Mouse (Mus musculus): ENCODE results near the gene Faim2.

The Faim2 gene

DNA sequence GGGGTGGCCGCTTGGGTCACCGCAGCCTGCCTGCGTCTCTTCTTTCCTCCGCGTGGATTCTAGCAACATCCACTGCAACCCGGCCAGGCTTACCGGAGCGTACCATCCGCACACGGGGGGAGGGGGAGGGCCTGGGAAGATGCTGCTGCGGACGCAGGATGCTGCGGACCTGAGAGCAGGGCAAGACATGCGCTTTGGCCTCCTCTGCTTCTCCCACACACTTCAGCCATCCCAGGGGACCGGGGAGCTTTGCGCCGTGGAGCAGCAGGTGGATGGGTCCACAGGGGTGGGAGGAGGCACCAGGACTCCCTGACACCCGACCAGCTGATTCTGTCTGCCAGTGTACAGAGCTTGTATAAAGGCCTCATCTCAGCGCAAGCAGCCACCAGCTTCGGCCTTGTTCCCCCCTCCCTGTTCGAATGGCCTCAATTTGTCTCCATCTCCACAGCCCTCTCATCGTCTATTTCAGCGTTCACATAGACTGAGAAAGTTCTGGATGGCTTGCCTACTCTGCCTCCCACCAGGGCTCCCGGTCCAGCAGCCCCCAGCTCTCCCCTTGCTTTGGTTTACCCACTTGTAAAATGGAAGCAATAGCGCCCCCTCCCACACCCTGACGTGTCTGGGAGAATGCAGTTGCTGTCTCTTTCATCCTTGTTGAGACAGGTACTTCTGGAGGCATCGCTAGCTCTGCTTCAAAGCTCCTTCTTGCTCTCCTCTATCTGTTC, at the start of gene Faim2:
Faim2 (minus strand) TSS at position 537 of the 725 bp plus-strand sequence.
- DNase-seq (ENCODE audit: low spot score in 2 of 2), result no peak

DNA sequence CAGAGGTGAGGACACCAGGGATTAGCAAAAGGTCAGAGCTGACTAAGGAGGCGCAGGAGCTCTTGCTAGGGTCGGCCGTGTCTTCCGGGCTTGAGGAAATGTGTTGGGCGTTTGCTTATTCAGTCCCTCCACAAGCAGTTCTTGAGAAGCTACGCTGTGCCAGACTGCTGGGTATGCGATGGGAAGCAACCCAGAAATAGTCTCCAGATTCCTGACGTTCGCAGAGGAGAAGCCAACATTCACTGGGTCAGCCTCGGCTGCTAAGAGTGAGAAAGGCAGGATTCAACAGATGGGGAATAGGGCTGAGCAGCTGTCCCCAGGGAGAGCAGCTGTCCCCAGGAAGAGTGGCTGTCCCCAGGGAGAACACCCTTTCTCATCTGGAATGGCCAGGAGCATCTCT, 41.2 kb upstream of the Faim2 start:
- no peak for DNase-seq (ENCODE audit: low spot score in 2 of 2)

DNA sequence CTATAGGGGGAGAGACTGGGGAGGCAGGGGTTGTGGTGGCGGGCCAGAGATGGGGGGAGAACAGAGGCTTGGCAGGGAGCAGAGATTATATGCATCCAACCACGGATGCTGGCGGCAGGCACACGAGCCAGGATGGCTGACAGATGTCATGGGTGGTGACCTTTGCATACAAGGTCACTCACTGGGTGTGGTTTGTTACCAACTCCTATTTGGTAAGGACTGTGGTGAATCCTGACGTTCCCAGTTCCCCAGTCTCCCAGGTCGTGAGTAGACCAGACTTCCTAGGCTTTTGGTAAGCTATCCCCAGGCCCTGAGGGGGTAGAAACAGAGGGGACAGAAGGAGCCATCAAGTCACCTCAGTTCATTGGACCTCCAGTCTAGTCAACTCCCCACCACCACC, 40.7 kb upstream of the Faim2 start:
- DNase-seq (ENCODE audit: low spot score in 2 of 2), result no peak

DNA sequence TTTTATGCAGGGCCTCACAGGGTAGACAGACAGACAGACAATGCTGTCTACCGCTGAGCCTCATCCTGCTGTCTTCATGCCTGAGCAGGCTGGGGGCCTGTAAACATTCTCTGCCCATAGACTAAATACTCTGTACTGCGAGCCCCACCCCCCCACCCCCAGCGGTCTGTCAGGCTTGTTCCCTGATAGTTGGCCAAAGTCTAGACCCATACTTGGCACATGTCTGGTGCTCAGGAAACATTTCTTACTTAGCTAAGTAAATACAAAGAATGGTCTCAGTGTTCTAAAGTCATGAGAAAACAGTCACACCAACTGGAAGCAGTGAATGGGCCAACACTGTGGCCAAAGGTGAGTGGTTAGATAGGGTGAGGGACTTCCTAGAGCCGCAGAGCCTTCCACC, 39.4 kb upstream of the Faim2 start:
- DNase-seq (ENCODE audit: low spot score in 2 of 2), result no peak

DNA sequence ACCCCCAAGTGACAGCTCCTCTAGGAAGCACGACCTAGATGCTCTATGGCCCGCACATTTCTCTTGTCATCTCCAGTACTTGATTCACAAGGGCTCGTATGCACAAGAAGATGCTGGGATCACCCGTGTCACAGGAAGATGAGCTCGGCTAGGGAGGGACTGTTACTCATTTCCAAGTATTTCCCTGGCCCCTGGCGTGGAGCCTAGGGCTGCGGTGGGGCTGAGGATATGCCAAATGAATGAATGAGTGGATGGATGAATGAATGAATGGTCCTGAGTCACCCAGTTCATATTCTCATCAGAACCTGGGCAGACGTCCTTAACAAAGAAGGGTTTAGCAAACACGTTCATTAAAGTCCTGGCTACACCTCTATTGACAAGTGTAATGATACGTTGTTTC, 32.3 kb upstream of the Faim2 start:
- DNase-seq (ENCODE audit: low spot score in 2 of 2), result no peak

DNA sequence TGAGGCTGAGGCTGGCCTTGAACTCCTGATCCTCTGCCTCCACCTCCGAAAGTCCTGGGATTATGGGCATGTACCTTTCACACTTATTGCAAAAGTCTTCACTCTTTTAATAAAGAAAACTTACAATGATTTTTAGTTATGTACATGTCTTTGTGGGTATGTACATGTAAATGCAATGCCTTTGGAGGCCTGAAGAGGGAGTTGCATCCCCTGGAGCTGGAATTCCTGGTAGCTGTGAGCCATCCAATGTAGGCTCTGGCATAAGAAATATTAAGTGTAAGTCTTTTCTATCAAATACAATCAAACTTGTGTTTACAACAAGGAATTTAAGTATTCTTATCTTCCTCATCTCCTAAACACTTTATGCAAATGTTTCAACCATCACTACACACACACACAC, 31.0 kb upstream of the Faim2 start:
- no peak for DNase-seq (ENCODE audit: low spot score in 2 of 2)

DNA sequence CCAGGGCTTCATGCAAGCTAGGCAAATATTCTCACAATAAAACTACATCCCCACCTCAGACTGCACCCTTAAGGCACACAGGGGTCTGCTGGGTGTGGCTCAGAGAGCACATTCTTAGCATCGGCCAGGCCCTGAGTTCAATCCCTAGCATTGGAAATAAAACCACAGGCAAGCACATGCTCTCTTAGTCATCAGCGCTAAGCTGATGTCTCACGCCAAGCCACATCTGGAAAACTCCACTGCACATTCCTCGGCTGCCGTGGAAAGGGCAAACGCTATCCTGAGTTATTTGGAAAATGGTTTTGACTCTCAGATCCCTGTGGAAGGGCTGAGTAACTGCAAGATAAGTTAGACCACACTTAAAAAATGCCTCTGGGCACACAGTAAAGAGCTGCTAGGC, 25.8 kb upstream of the Faim2 start:
- no peak for DNase-seq (ENCODE audit: low spot score in 2 of 2)

DNA sequence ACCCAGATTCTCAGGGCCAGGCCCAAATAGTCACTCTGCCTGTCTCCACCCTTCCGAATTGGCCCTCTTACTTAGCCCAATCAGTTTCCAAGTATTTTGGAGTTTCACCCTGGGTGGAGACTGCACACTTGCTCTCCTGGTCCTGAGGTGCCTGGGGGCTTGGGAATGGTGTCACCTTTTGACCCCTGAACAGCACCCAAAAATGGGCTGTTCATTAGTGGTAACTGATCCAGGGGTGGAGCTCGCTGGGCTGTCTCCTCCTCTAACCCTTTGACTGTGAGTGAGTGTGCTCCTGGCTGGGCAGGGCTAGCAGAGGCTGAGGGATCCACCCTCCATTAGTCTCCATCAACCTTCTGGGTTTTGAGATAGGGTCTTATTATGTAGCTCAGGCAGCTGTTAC, 21.9 kb upstream of the Faim2 start:
- DNase-seq (ENCODE audit: low spot score in 2 of 2), result no peak

DNA sequence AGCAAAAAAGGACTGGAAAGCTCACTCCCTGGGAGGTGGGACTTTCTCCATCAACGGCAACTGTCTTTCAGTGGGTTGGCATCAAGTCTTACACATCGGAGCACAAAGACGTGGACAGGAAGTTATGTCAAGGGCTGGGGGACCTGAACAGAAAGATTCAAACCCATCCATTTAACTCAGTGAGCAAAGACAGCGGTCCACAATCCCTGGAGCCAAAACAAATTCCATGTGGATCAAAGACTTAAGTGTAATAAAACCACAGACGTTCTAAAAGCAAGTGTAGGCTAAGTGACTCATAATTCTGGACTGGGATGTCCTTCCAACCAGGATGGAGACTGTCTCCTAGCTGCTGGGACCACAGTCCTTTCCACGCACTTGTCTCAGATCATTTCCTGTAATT, 19.8 kb upstream of the Faim2 start:
- DNase-seq (ENCODE audit: low spot score in 2 of 2), result no peak

DNA sequence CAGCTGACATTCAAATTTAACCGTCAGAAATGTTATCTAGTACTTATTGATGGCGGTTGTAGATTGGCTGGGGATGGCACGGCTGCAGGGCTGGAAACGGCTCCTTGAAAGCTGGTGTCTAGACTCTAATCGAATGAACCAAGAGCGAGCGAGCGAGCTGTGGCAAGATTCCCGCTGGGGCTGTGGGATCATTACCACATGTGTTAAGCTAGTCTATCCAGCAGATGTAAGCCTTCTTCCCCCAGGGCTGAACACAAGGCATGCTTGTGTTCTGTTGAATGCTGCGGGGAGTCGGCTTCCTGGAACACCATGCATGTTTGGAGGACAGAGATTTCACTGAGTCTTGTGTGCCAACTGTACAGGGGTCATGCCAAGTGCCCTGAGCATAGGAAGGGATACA, 18.6 kb upstream of the Faim2 start:
- DNase-seq (ENCODE audit: low spot score in 2 of 2), result no peak

DNA sequence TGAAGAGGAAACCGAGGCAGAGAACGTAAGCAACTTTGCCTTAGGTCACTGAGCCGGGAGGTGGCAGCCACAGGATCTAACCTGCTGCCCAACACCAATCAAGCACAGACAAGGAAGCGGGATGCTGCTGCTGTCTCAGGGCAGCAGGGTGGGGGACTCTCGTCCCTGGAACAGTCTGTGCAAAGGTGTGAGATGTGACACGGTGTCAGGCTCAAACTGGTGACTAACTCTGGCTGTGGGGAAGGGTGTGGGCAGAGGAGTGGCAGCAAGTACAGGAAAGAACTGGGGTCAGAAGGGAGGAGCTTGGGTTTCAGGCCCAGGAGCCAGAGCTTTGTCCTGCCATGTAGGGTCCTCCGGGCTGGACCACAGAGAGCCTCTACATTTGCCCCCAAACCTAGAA, 16.1 kb upstream of the Faim2 start:
- no peak for DNase-seq (ENCODE audit: low spot score in 2 of 2)

DNA sequence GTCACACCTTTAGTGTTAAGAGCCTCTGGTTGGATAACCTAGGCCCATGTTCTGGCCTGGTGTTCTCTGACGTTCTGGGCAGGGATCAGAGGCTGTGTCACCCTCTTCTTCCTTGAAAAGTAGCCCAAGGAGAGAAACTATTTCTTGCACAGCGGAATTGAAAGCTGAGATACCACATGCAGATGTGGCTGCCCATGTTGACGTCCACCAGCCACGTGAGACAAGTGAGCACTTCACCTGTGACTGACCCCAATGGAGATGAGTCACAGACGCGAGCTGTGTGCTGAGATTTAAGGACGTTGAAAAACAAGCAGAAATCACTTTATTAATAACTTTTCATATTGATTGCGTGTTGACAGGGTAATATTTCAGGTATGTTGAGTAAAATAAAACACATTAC, 11.9 kb upstream of the Faim2 start:
- DNase-seq (ENCODE audit: low spot score in 2 of 2), result no peak

DNA sequence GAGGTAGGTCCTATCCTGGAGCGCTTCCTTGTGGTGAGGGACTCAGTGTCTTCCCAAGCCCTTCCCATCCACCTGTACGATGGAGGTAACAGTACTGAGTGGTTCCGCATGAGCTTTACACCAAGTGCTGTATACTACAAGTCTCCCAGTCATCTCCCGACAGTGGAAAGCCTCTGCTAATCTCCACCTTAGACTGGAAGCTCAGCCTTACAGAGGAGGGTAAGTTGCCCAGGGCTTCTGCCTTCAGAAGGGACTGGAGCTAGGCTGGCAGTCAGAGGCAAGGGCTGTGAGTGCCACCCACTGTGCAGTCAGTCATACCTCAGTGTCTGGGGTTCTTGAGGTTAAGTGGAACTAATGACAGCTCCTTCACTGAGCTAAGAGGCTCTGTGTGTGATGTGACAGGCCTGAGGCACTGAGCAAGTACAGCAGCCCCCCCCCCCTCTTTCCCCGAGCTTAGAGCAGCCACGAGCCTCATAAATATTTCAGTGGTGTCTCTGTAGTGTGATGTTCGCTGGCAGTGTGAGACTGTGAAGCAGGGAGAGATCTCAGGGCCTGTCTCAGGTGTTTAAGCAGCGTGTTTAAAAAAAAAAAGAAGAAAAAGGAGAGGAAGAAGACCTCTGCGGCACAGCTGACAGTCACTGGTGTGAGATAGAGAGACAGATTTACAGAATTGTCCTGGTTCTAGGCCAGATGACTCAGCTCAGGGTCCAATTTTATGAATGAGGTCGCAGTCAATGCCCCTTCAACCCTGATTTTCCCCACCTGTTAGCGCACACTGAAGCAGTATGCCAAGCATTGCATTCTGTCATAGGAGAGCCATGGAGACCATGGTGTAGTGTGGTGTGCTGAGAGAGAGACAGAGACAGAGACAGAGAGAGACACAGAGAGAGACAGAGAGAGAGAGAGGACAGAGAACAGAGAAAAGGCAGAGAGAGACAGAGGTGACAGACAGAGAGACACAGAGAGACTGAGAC, 9.2 kb upstream of the Faim2 start:
- DNase-seq (ENCODE audit: low spot score in 2 of 2), result no peak

DNA sequence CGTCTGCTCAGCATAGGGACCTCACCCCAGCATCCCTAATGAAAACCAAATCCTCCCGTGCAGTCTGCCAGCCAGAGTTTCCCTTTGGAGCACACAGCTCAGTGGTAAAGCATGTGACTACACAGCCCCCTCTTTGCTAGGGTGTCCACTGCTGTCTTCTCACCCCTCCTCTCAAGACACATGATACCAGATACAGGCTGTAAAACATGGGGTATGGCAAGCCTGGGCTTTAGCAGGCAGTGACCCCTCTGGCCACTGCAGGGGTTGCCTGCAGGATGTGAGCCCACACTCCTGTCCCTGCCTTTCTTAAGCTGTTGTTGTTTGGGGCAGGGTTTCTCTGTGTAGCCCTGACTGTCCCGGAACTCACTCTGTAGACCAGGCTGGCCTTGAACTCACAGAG, 4.1 kb upstream of the Faim2 start:
- DNase-seq (ENCODE audit: low spot score in 2 of 2), result no peak

DNA sequence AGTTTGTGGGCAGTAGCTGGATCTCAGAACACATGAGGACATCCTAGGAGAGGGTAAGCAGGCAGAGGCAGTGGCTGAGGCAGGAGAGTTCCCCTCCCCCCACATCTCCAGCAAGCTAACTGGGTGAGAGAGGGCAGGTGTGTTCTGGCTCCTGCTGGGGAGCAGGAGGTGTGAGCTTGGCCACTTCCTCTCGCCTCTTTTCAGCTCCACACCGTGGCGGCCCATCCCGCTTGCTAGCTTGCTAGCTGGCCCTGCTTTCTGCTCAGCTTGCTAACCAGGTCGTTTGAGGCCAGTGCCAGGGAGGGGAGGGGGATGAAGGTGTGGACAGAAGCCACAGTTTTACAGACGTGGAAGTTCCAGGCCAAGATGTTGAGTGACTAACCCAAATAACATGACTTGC, 3.2 kb upstream of the Faim2 start:
- no peak for DNase-seq (ENCODE audit: low spot score in 2 of 2)

DNA sequence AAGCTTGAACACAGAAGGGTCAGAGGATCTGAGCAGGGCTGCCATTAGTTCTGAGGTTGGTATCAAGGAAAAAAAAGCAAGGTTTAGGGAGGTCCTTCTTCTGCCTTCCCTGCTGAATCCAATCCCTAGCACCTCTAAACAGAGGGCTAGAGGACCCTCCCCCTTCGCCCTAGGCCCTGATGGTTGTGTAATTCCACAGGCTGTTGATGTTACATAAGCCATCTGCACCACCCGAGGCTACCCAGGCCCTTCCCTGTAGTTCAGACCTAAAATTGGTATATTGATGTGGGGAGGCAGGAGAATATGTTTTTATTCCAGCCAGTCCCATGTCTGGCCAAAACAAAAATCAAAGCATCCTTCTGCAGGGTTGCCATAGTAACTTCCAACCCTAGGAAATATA, 1.3 kb downstream of the Faim2 start:
- no peak for DNase-seq (ENCODE audit: low spot score in 2 of 2)

DNA sequence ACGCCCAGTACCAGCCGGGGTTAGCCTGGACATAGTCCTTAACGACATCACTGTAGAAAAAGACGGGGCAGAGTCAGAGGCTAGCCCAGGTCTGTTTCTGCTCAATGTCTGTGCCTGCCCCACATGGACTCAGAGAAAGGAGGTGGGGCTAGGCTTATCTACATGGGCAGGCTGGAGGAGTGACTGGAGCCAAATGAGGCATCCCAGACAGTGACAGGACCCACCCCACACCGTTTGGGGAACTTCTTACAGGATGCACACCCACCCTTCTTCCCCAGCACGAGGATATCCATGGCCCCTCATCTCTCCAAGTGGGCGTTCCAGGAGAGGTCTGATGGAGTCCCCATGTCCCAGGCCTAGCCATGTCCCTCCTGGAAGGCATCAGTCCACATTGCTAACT, 7.7 kb downstream of the Faim2 start:
- no peak for DNase-seq (ENCODE audit: low spot score in 2 of 2)

DNA sequence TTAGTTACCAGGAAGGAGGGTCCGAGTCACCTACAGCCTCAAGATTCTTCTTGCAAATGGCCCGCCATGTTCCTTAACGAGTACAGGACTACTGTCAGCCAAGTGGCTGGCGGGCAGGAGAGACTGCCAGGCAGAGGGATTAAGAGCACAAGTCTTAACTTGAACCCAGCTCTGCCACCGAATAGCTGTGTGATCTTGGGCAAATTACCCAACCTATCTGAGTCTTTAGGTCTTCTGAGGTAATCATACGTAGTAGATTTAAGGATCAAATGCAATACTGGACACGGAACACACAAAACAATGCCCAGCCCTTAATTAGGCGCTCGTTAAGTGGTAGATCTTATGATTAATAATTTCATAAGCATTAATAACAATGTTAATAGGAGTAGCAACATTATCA, 8.3 kb downstream of the Faim2 start:
- DNase-seq (ENCODE audit: low spot score in 2 of 2), result no peak

DNA sequence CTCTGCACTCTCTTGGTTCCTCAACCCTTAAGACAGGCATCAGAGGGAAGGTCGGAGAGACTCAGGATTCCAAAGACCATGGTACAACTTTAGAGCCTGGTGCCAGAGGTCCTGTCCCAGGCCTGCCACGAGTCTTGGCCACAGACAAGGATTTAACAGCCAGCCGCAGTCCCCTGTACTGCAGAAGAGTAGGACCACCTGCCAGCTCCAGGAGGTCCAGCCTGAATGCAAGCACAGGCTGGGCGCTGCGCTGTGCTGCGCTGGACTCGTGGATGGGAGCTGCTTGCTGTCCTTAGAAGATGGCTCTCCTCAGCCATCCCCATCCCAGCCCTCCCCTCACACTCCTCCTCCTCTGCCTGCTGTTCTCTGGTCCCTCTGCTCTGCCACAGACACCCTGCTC, 10.2 kb downstream of the Faim2 start:
- no peak for DNase-seq (ENCODE audit: low spot score in 2 of 2)

DNA sequence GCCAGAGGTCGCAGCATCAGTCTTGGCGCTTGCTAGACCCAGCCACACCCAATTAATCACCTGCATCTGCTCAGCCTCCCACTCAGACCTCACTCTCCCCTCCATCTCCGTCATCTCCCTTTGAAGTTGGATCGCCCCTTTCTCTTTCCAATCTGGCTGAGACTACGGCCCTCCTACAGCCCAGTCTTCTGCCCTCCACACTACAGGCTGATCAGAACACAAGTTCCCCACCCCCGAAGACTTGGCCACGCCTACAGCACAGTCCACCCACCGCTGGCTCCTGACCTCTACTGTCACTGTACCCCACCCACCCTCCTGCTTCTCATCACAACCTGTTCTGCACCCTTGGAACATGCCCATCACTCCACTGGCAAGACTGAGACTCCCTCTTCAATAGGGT, 11.2 kb downstream of the Faim2 start:
- no peak for DNase-seq (ENCODE audit: low spot score in 2 of 2)

DNA sequence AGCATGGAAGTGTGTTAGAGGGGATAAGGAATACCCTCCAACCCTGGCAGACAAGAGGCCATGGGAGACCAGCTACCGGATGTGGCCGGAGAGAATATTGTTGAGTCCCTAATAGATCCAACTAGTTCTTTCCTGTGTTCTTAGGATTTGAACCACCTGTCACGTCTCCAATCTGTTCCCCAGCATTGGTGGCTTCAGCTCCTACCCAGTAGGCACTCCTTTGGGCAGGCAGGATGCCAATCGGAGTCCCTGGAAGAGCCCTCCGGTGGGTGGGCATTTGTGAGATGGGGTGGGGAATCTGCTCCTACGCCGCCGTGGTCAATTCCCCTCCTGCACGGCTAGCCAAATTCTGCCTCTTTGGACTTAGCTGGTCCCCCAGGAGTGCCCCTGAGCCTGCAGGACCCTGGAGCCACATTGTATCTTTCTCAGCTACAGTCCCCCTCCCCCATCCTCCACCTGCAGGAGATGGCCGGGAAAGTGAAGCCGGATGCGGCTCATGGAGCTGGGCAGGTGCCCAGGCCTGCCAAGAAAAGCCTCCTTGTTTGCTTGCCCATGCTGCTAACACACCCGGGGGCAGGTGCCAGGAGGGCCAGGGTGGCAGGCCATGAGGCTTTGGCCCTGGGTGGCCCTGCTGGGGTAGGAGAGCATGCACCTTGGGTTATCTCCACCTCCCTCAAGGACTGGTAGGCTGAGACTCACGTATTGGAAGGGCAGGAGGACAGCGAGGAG, 16.0 kb downstream of the Faim2 start:
- DNase-seq (ENCODE audit: low spot score in 2 of 2), result no peak

DNA sequence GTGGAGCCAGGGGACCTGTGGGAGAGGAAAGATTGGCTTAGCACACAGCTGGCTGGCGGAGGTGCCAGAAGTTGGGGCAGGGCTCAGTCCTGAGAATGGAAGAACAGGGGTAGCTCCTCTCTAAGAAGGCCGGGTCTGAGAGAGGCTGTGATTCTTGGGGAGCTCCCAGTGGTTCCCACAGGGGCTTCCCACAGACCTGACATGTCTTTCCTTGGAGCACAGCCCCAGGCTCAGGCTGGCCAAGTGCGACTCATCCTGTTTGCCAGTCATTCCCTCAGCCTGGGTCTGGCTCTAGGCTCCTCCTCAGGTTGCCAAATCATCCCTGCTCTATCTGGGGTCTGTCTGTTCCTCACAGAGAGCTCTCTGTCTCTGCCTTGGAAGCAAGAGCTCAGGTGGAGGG, 17.3 kb downstream of the Faim2 start:
- DNase-seq (ENCODE audit: low spot score in 2 of 2), result no peak

DNA sequence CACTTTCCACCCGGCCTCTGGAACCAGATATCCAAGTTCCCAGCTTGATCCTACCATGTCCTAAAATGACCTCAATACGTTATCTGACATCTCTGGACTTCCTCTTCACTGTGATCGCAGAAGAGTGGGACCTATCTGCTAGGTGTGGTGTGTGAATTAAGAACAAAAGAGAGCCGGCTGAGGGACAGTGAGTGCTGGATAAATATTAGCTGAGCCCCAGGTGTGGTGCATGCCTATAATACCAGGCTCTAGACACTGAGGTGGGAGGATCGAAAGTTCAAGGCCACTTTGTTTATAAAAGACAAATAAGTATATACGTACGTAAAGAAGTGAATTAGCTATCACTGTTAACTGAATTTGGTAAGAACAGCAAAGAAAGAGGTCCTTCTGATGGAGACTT, 18.1 kb downstream of the Faim2 start:
- no peak for DNase-seq (ENCODE audit: low spot score in 2 of 2)
